Mouse (Mus musculus) erythroid progenitor cell, adult 5-6 weeks (primary cell): ENCODE data around the gene 2610028H24Rik. TPM values are rescaled to one million over a fixed set of nuclear protein-coding genes. Genes with fewer than 3 reads are reported as not detected.

Experiments
- ATAC-seq: replicated peaks from 2 replicates; pipeline ENCODE4 v1.8.0; 2016; ENCODE audit warnings: moderate number of reproducible peaks, mild to moderate bottlenecking, moderate TSS enrichment, inconsistent platforms; ENCODE audit not compliant: poor library complexity, low FRiP score, severe bottlenecking
- total RNA-seq, 2 experiments: library from RNA; stranded (forward) in 1 of 2; stranded (reverse) in 1 of 2; fragments of 150-400 nt in 1 of 2; fragments of 186-747, 209-891 nt in 1 of 2; gene quantifications; 2 replicates each; pipeline versions ENCODE4 v1.2.3 to v1.2.4; 2015 to 2017; ENCODE audit warnings: low replicate concordance in 2 of 2

2610028H24Rik gene
- total RNA-seq, 2 experiments from 2014 or later, result not detected

DNA sequence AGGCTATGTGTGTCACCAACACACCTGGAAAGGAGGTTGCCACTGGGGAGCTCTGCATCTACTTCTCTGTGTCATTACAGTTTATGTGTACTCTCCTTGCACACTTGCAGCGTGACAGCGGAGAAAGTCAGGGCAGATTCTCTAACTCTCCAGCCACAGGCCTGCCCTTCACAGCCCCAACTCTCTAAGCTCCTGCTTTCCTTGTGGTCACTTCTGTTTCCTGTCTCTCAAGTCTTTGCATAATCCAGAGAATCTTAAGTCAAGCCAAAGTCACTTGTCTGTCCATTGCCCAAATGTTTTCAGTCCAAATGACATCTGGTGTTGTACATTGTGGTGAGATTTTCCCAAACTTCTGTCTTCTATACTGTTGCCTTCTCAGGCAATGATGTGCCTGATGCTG is 37.4 kb downstream of the 2610028H24Rik start:
- no peak for ATAC-seq

DNA sequence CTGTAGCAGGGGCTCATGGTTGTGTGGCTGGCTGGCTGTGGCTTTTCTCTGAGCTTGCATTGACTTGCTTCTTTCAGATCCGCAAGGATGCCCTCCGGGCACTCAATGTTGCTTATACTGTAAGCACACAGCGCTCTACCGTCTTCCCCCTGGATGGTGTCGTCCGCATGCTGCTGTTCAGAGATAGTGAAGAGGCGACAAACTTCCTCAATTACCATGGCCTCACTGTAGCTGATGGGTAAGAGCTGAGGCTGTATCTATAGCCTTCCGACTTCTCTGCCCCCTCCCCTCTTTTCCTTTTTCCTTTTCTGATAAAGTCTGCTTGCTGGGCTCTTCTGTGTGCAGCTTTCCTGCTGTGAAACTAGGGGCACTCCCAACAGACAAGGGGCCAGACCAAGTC is 39.4 kb downstream of the 2610028H24Rik start:
- ATAC-seq, result no peak

- no peak for ATAC-seq
These were observed 40.3 kb downstream of the 2610028H24Rik start for GRCm38 (mm10) chr10:76489205-76489604.

DNA sequence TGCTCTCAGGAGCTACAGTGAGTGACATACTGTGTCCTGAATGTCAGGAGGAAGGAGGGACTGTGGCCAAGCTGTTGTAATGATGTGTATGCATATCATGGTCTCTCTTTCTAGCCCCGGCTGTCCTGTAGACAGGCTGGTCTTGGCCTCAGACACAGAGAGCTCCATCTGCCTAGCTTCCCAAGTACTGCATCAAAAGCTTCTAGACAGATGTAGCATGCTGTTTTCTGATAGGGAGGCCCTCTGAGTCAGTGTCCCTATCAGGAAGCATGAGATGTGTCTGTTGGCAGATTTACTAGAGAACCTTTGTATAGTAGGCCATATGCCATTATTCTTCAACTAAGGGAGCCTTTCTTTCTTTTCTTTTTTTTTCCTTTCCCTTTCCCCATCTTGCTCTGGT is 44.6 kb downstream of the 2610028H24Rik start:
- no peak for ATAC-seq

GRCm38 (mm10) chr10:76495501-76495900 is 46.6 kb downstream of the 2610028H24Rik start:
- no peak for ATAC-seq

GRCm38 (mm10) chr10:76496366-76496765 is 47.5 kb downstream of the 2610028H24Rik start:
- ATAC-seq, result no peak

DNA sequence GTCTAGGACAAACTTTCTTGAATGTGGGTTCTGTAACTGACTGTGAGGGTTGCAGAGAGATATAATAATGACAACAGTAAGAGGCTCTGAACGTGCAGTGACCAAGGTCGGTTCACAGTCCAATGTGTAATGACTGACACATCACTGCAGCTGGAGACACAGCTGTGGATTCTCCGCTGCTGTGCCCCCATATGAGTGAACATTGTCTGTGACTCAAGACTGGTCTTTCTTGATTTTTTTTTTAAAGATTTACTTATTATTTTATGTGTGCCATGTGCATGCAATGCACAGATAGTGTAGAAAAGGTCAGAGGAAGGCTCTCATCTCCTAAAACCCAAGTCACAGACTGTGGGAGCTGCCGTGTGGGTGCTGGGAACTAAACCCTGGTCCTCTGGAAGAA is 48.6 kb downstream of the 2610028H24Rik start:
- ATAC-seq, result no peak

DNA sequence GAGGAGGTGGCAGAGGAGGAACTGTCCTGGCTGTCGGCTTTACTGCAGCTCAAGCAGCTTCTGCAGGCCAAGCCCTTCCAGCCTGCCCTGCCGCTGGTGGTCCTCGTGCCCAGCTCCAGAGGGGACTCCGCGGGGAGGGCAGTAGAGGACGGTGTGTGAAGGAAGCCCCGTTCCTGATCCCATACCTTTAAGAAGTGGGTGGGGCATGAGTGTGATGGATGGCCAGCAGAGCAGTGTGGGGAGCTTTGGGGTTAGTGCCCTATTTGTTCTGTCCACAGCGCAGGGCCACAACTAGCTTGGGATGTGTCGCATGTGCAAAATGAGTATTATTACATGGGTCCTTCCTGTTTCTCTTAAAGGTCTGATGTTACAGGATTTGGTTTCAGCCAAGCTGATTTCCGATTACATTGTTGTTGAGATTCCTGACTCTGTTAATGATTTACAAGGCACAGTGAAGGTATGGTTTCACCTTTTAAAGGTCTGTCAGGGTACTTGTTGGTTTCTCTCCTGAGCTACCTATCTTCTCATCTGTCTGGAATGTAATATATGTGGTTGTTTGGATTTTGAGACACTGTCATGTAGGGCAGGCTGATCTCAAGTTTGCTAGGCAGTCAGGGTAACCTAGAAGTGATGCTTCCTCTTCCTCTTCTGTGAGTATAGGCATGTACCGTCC is 55.5 kb downstream of the 2610028H24Rik start:
- no peak for ATAC-seq

GRCm38 (mm10) chr10:76505865-76506264 is 57.0 kb downstream of the 2610028H24Rik start:
- ATAC-seq, result no peak

Other genes starting within 250 kb of the 2610028H24Rik start
- 2.2 TPM in 1 of 2 replicates, not detected in the other for gene Prmt2, start 211.2 kb upstream of the 2610028H24Rik start, total RNA-seq (2015; ENCODE audit: low replicate concordance)
- gene Prmt2, start 211.2 kb upstream of the 2610028H24Rik start, total RNA-seq (2017; ENCODE audit: low replicate concordance), result 0.77 TPM in 1 of 2 replicates, not detected in the other
- gene S100b, start 195.2 kb upstream of the 2610028H24Rik start, total RNA-seq (2015; ENCODE audit: low replicate concordance), result not detected in 2 replicates
- gene S100b, start 195.2 kb upstream of the 2610028H24Rik start, total RNA-seq (2017; ENCODE audit: low replicate concordance), result not detected in 2 replicates
- 0.36 and 0.42 TPM in 2 replicates for gene Dip2a, start 103.8 kb upstream of the 2610028H24Rik start, total RNA-seq (2015; ENCODE audit: low replicate concordance)
- 0.76 and 2.1 TPM in 2 replicates for gene Dip2a, start 103.8 kb upstream of the 2610028H24Rik start, total RNA-seq (2017; ENCODE audit: low replicate concordance)
- gene AC141477.1, start 8.6 kb upstream of the 2610028H24Rik start, total RNA-seq (2015; ENCODE audit: low replicate concordance), result not detected in 2 replicates
- gene AC141477.1, start 8.6 kb upstream of the 2610028H24Rik start, total RNA-seq (2017; ENCODE audit: low replicate concordance), result 11.7 TPM in 1 of 2 replicates, not detected in the other
- 61.6 and 82.9 TPM in 2 replicates for gene Pcnt, start 6.3 kb upstream of the 2610028H24Rik start, total RNA-seq (2015; ENCODE audit: low replicate concordance)
- 99.8 and 127 TPM in 2 replicates for gene Pcnt, start 6.3 kb upstream of the 2610028H24Rik start, total RNA-seq (2017; ENCODE audit: low replicate concordance)
- 44.0 and 63.8 TPM in 2 replicates for gene Mcm3ap, start 19.8 kb downstream of the 2610028H24Rik start, total RNA-seq (2015; ENCODE audit: low replicate concordance)
- gene Mcm3ap, start 19.8 kb downstream of the 2610028H24Rik start, total RNA-seq (2017; ENCODE audit: low replicate concordance), result 39.6 and 39.9 TPM in 2 replicates
- gene Ybey, start 20.0 kb downstream of the 2610028H24Rik start, total RNA-seq (2015; ENCODE audit: low replicate concordance), result 0.72 TPM in 1 of 2 replicates, not detected in the other
- 0.98 and 1.0 TPM in 2 replicates for gene Ybey, start 20.0 kb downstream of the 2610028H24Rik start, total RNA-seq (2017; ENCODE audit: low replicate concordance)
- 0.42 and 2.2 TPM in 2 replicates for gene Lss, start 82.5 kb downstream of the 2610028H24Rik start, total RNA-seq (2015; ENCODE audit: low replicate concordance)
- gene Lss, start 82.5 kb downstream of the 2610028H24Rik start, total RNA-seq (2017; ENCODE audit: low replicate concordance), result 1.2 and 2.0 TPM in 2 replicates
- gene Spatc1l, start 113.2 kb downstream of the 2610028H24Rik start, total RNA-seq (2015; ENCODE audit: low replicate concordance), result not detected in 2 replicates
- not detected in 2 replicates for gene Spatc1l, start 113.2 kb downstream of the 2610028H24Rik start, total RNA-seq (2017; ENCODE audit: low replicate concordance)
- not detected in 2 replicates for gene Ftcd, start 126.6 kb downstream of the 2610028H24Rik start, total RNA-seq (2015; ENCODE audit: low replicate concordance)
- gene Ftcd, start 126.6 kb downstream of the 2610028H24Rik start, total RNA-seq (2017; ENCODE audit: low replicate concordance), result not detected in 2 replicates
- gene Col6a2, start 174.5 kb downstream of the 2610028H24Rik start, total RNA-seq (2015; ENCODE audit: low replicate concordance), result not detected in 2 replicates
- not detected in 2 replicates for gene Col6a2, start 174.5 kb downstream of the 2610028H24Rik start, total RNA-seq (2017; ENCODE audit: low replicate concordance)